Mouse (Mus musculus) E14TG2a.4 (cell line): ENCODE results near the gene Entpd2.

Experiments used
- CTCF ChIP-seq: conservative IDR thresholded peaks from 2 replicates; pipeline ENCODE4 v1.5.1; 2014; ENCODE audit warnings: low read length
- POU5F1 ChIP-seq: IDR thresholded peaks from 2 replicates; pipeline ENCODE4 v1.6.1; 2014; ENCODE audit warnings: low read length, borderline replicate concordance

- no peak for TF ChIP-seq CTCF
- TF ChIP-seq POU5F1 = no peak
Measured at GRCm38 (mm10) chr2:25436286-25436820, 40.7 kb downstream of the Entpd2 start.
